Mouse (Mus musculus): ENCODE measurements around the gene Lrrn4. TPM values are rescaled to one million over a fixed set of nuclear protein-coding genes. Genes with fewer than 3 reads are reported as not detected.

Gene Lrrn4
- total RNA-seq, 2 experiments from 2014 or later = 0.31 to 0.33 TPM

- ATAC-seq (ENCODE audit: poor library complexity, severe bottlenecking) = peak; percentile 95
Measured at GRCm38 (mm10) chr2:132873657-132874326, 6.9 kb downstream of the Lrrn4 start.

GRCm38 (mm10) chr2:132871663-132872062 lies 9.0 kb downstream of the Lrrn4 start:
- ATAC-seq (ENCODE audit: poor library complexity, severe bottlenecking) = no peak

- ATAC-seq (ENCODE audit: poor library complexity, severe bottlenecking) = no peak
Measured at GRCm38 (mm10) chr2:132870286-132870685, 10.4 kb downstream of the Lrrn4 start.

- ATAC-seq (ENCODE audit: poor library complexity, severe bottlenecking) = peak; percentile 26
Measured at GRCm38 (mm10) chr2:132869682-132870081, 11.0 kb downstream of the Lrrn4 start.

- ATAC-seq (ENCODE audit: poor library complexity, severe bottlenecking) = peak; percentile 11; the same call in 1 of the 2 replicates
Measured at GRCm38 (mm10) chr2:132867521-132867920, 13.2 kb downstream of the Lrrn4 start.

GRCm38 (mm10) chr2:132863325-132863724 lies 17.4 kb downstream of the Lrrn4 start:
- no peak for ATAC-seq (ENCODE audit: poor library complexity, severe bottlenecking)

- no peak for ATAC-seq (ENCODE audit: poor library complexity, severe bottlenecking)
Measured at GRCm38 (mm10) chr2:132861456-132861855, 19.2 kb downstream of the Lrrn4 start.

GRCm38 (mm10) chr2:132860435-132860834 lies 20.3 kb downstream of the Lrrn4 start:
- no peak for ATAC-seq (ENCODE audit: poor library complexity, severe bottlenecking)

GRCm38 (mm10) chr2:132856333-132856732 lies 24.4 kb downstream of the Lrrn4 start:
- no peak for ATAC-seq (ENCODE audit: poor library complexity, severe bottlenecking)

- ATAC-seq (ENCODE audit: poor library complexity, severe bottlenecking) = no peak
Measured at GRCm38 (mm10) chr2:132853051-132853450, 27.6 kb downstream of the Lrrn4 start.

GRCm38 (mm10) chr2:132849141-132849540 lies 31.6 kb downstream of the Lrrn4 start:
- no peak for ATAC-seq (ENCODE audit: poor library complexity, severe bottlenecking)

GRCm38 (mm10) chr2:132848361-132848760 lies 32.3 kb downstream of the Lrrn4 start:
- no peak for ATAC-seq (ENCODE audit: poor library complexity, severe bottlenecking)

GRCm38 (mm10) chr2:132847581-132847980 lies 33.1 kb downstream of the Lrrn4 start:
- ATAC-seq (ENCODE audit: poor library complexity, severe bottlenecking) = no peak

- ATAC-seq (ENCODE audit: poor library complexity, severe bottlenecking) = peak; percentile 97
Measured at GRCm38 (mm10) chr2:132846407-132847358, 34.0 kb downstream of the Lrrn4 start, which contains the start of gene Crls1. TSS of gene Crls1 (plus strand) at chr2:132846666.

- no peak for ATAC-seq (ENCODE audit: poor library complexity, severe bottlenecking)
Measured at GRCm38 (mm10) chr2:132841071-132841470, 39.6 kb downstream of the Lrrn4 start.

Other genes with a start within 250 kb of the Lrrn4 start
- gene Shld1, start 194.0 kb downstream of the Lrrn4 start, total RNA-seq (2015) = 15.7 and 16.0 TPM in 2 replicates
- gene Shld1, start 194.0 kb downstream of the Lrrn4 start, total RNA-seq (2017) = 5.9 and 12.5 TPM in 2 replicates
- gene Chgb, start 99.6 kb downstream of the Lrrn4 start, total RNA-seq (2015) = not detected in 2 replicates
- not detected in 2 replicates for gene Chgb, start 99.6 kb downstream of the Lrrn4 start, total RNA-seq (2017)
- 14.8 and 16.8 TPM in 2 replicates for gene Trmt6, start 64.8 kb downstream of the Lrrn4 start, total RNA-seq (2015)
- gene Trmt6, start 64.8 kb downstream of the Lrrn4 start, total RNA-seq (2017) = 14.9 and 15.1 TPM in 2 replicates
- 4.8 and 5.8 TPM in 2 replicates for gene Mcm8, start 64.8 kb downstream of the Lrrn4 start, total RNA-seq (2015)
- gene Mcm8, start 64.8 kb downstream of the Lrrn4 start, total RNA-seq (2017) = 5.1 and 7.0 TPM in 2 replicates
- 16.2 and 20.8 TPM in 2 replicates for gene Crls1, start 34.2 kb downstream of the Lrrn4 start, total RNA-seq (2015)
- gene Crls1, start 34.2 kb downstream of the Lrrn4 start, total RNA-seq (2017) = 16.2 and 19.1 TPM in 2 replicates
- gene Fermt1, start 65.0 kb upstream of the Lrrn4 start, total RNA-seq (2015) = not detected in 2 replicates
- gene Fermt1, start 65.0 kb upstream of the Lrrn4 start, total RNA-seq (2017) = not detected in 2 replicates